ENCODE assay signal across 8 mouse cellular contexts in the genomic region with DNA sequence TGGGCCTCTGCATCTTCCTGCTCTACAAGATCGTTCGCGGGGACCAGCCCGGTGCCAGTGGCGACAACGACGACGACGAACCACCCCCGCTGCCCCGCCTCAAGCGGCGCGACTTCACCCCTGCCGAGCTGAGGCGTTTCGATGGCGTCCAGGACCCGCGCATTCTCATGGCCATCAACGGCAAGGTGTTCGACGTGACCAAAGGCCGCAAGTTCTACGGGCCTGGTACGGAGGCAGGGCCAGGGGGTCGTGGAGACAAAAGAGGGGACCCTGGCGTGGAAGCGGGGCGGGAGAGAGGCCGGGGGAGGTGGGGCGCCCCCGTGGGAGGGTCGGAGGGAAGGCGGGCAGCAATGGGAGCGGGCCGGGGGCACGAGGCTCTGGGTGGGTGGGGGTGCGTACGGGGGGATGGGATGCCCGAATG. TPM values are rescaled to one million over a fixed set of nuclear protein-coding genes. Genes with fewer than 3 reads are reported as not detected.
DNase-seq lines count a peak whose midpoint lies in the region; ATAC-seq and TF ChIP-seq lines count a peak whose summit lies in the region.

No protein-coding gene starts in this region.

- H3K4me3 ChIP-seq in cerebellum, adult 2 months (replicated peaks; ENCODE audit: insufficient read depth, low read depth, low read length) = peak overlapping the region; percentile 77
- peak overlapping the region; percentile 61 for H3K4me3 ChIP-seq in limb, embryonic 14.5 days (replicated peaks; ENCODE audit: low read length)
- peak overlapping the region; percentile 98 for H3K4me3 ChIP-seq in olfactory bulb, adult 2 months (ENCODE audit: insufficient read depth, low read depth, low read length)

- no peaks in the 10 kb centered on the region for H3K27me3 ChIP-seq in cerebellum, adult 2 months (ENCODE audit: control insufficient read depth, insufficient read depth, low read length)
- no peaks in the 10 kb centered on the region for H3K27me3 ChIP-seq in limb, embryonic 14.5 days (ENCODE audit: control insufficient read depth, insufficient read depth, low read length)

- peak overlapping the region; percentile 52 for H3K4me2 ChIP-seq in limb, embryonic 14.5 days (replicated peaks; ENCODE audit: low read depth, low read length, severe bottlenecking)

- 4% methylated on average over 36 of the region's 41 CpGs for WGBS in cerebellum, adult 2 months
- 25% methylated on average over 30 of the region's 41 CpGs for WGBS in limb, embryonic 14.5 days
- WGBS in olfactory bulb, adult 2 months = 21% methylated on average over 40 of the region's 41 CpGs

- peaks cover 3% of the 10 kb centered on the region; the same call in 1 of the 2 replicates for H3K36me3 ChIP-seq in limb, embryonic 14.5 days (ENCODE audit: control insufficient read depth, insufficient read depth, low read length)

- H3K27ac ChIP-seq in cerebellum, adult 2 months (ENCODE audit: insufficient read depth, low read length) = peak overlapping the region; percentile 48
- H3K27ac ChIP-seq in limb, embryonic 14.5 days (replicated peaks; ENCODE audit: low read depth, low read length) = peak overlapping the region; percentile 74
- peak overlapping the region; percentile 92 for H3K27ac ChIP-seq in olfactory bulb, adult 2 months (ENCODE audit: insufficient read depth, low read depth, low read length)

- no peak for DNase-seq in cerebellum, adult 2 months
- DNase-seq in cerebellum, adult 8-10 months = no peak
- peak; percentile 32 for DNase-seq in retina, embryonic 14.5 days (ENCODE audit: low spot score)
- no peak for DNase-seq in retina, postnatal 1 day
- DNase-seq in limb, embryonic 14.5 days (ENCODE audit: low spot score) = no peak
- no peak for DNase-seq in frontal cortex, postnatal 10 days (ENCODE audit: low spot score in 2 of 2)
- no peak for DNase-seq in ovary, adult 18-20 months (ENCODE audit: low spot score)

- TF ChIP-seq POLR2A in cerebellum, adult 2 months (IDR thresholded peaks at IDR 0.05; ENCODE audit: borderline replicate concordance, insufficient read depth, low read length) = no peak
- no peak for TF ChIP-seq POLR2A in limb, embryonic 14.5 days (IDR thresholded peaks at IDR 0.05; ENCODE audit: borderline replicate concordance, extremely low read depth, insufficient read depth, insufficient read length)
- no peak for TF ChIP-seq POLR2A in olfactory bulb, adult 2 months (IDR thresholded peaks at IDR 0.05; ENCODE audit: insufficient read depth, low read depth, low read length)

- H3K4me1 ChIP-seq in cerebellum, adult 2 months (ENCODE audit: control insufficient read depth, insufficient read depth, low read length) = no peaks in the 10 kb centered on the region
- H3K4me1 ChIP-seq in limb, embryonic 14.5 days (ENCODE audit: control insufficient read depth, insufficient read depth, low read length) = no peaks in the 10 kb centered on the region
- no peaks in the 10 kb centered on the region for H3K4me1 ChIP-seq in olfactory bulb, adult 2 months (ENCODE audit: control insufficient read depth, insufficient read depth, low read length)

- H3K9me3 ChIP-seq in limb, embryonic 14.5 days (ENCODE audit: control insufficient read depth, low read length) = no peaks in the 10 kb centered on the region

- H3K9ac ChIP-seq in limb, embryonic 14.5 days (ENCODE audit: low read depth, low read length, severe bottlenecking) = peak overlapping the region; percentile 68

- TF ChIP-seq CTCF in cerebellum, adult 2 months (IDR thresholded peaks at IDR 0.05; ENCODE audit: borderline replicate concordance, insufficient read depth, low read depth, low read length) = no peak
- no peak for TF ChIP-seq CTCF in olfactory bulb, adult 2 months (IDR thresholded peaks at IDR 0.05; ENCODE audit: insufficient read depth, low read depth, low read length)

- ATAC-seq in limb, embryonic 14.5 days (ENCODE audit: low FRiP score, low read depth) = peak; percentile 48

RNA-seq across cellular contexts. Expression of a gene that starts 0.4 kb away (rescaled TPM):
- 159 and 168 TPM in 2 replicates for polyA plus RNA-seq in cerebellum, adult 2 months (2012; rRNA removed)
- 136 and 167 TPM in 2 replicates for polyA plus RNA-seq in limb, embryonic 14.5 days (2012; rRNA removed)
- polyA plus RNA-seq in limb, embryonic 14.5 days (2014; fragmentation: Nextera tagmentation; extraction: Ambion mirVana) = 296 and 314 TPM in 2 replicates
- polyA plus RNA-seq in olfactory bulb, adult 2 months (2012; ENCODE audit: insufficient read depth, insufficient read length, low replicate concordance, missing spikeins) = 165 TPM in 1 of 2 replicates, not detected in the other

RNA-seq across cellular contexts. Expression of a gene that starts 46.8 kb away (rescaled TPM):
- 9.7 and 10.0 TPM in 2 replicates for polyA plus RNA-seq in cerebellum, adult 2 months (2012; rRNA removed)
- 3.3 and 4.1 TPM in 2 replicates for polyA plus RNA-seq in limb, embryonic 14.5 days (2012; rRNA removed)
- polyA plus RNA-seq in limb, embryonic 14.5 days (2014; fragmentation: Nextera tagmentation; extraction: Ambion mirVana) = 4.4 and 4.5 TPM in 2 replicates
- polyA plus RNA-seq in olfactory bulb, adult 2 months (2012; ENCODE audit: insufficient read depth, insufficient read length, low replicate concordance, missing spikeins) = not detected in 2 replicates
